Mouse (Mus musculus): ENCODE data around the gene Gprc5c. TPM values are rescaled to one million over a fixed set of nuclear protein-coding genes. Genes with fewer than 3 reads are reported as not detected.
A peak's percentile ranks its signal among the peaks of the same experiment; 100 is the strongest.

Gprc5c gene
- polyA plus RNA-seq, 1 experiment from 2014 or later: 24.9 TPM

DNA sequence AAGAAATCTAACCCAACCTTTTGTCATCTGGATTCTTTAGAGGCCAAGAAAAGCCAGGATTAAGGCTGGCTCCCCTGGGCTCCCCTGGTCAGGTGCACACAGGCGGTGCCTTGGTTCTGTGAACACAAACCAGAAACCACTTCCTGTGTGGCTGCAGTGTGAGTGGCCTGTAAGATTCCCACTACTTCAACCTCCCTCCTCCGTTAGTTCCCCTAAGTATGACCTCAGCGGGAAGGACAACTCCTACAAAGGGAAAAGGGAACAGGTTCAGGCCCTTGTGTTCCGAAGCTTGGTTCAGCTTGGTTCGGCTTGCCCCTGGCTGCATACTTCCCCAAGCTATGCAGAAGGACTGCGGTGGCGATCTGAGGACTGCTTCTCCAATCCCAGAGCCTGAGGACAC is 32.8 kb upstream of the Gprc5c start:
- ATAC-seq: no peak; the same call in 1 of the 2 replicates
- WGBS (ENCODE audit: insufficient replicate concordance): 51% methylated on average over 7 of the region's 7 CpGs
- H3K4me1 ChIP-seq (ENCODE audit: insufficient read depth): peaks cover 7% of the 10 kb centered on the region

DNA sequence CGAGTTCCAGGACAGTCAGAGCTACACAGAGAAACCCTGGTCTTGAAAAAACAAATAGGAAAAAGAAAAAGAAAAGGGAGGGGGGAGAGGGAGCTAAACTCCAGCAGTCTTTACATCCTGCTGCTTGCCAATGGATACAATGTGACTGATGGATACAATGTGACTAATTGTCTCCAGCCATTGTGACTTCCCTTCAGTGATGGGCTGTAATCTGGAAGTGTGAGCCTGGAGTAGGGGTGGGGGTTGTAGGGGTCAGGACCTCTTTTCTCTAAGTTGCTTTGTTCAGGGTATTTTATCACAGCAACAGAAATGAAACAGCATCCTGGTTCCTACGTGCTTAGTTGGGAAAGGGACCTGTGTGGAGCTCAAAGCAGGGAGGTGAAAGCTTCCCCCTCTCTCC is 31.8 kb upstream of the Gprc5c start:
- no peak for TF ChIP-seq CTCF (IDR thresholded peaks at IDR 0.05; ENCODE audit: low read depth)
- no peak for TF ChIP-seq EP300 (IDR thresholded peaks at IDR 0.05; ENCODE audit: low read depth)
- Histone ChIP-seq H3K27ac (ENCODE audit: low read depth) (no peak overlapping the region), H3K36me3 (replicated peaks; ENCODE audit: insufficient read depth, low read length) (no peaks in the 10 kb centered on the region), H3K27me3 (ENCODE audit: insufficient read depth, low read length) (no peaks in the 10 kb centered on the region), H3K9ac (replicated peaks) (no peak overlapping the region), H3K4me1 (ENCODE audit: insufficient read depth) (peaks cover 7% of the 10 kb centered on the region), H3K9me3 (ENCODE audit: low read length) (no peaks in the 10 kb centered on the region), H3K4me2 (ENCODE audit: low read depth, low read length) (no peak overlapping the region), H3K4me3 (ENCODE audit: low read depth, low read length) (no peak overlapping the region)
- DNase-seq (no peak), ATAC-seq (no peak)
- 73% methylated on average over 2 of the region's 2 CpGs for WGBS (ENCODE audit: insufficient replicate concordance)

More for the DNA sequence above, 32.8 kb upstream of the Gprc5c start:
- TF ChIP-seq CTCF (IDR thresholded peaks at IDR 0.05; ENCODE audit: low read depth): no peak
- TF ChIP-seq EP300 (IDR thresholded peaks at IDR 0.05; ENCODE audit: low read depth): no peak
- Histone ChIP-seq H3K4me2 (ENCODE audit: low read depth, low read length) (no peak overlapping the region), H3K27ac (ENCODE audit: low read depth) (no peak overlapping the region), H3K9me3 (ENCODE audit: low read length) (no peaks in the 10 kb centered on the region), H3K4me3 (ENCODE audit: low read depth, low read length) (no peak overlapping the region), H3K36me3 (replicated peaks; ENCODE audit: insufficient read depth, low read length) (no peaks in the 10 kb centered on the region), H3K9ac (replicated peaks) (no peak overlapping the region), H3K27me3 (ENCODE audit: insufficient read depth, low read length) (no peaks in the 10 kb centered on the region)
- DNase-seq: no peak

DNA sequence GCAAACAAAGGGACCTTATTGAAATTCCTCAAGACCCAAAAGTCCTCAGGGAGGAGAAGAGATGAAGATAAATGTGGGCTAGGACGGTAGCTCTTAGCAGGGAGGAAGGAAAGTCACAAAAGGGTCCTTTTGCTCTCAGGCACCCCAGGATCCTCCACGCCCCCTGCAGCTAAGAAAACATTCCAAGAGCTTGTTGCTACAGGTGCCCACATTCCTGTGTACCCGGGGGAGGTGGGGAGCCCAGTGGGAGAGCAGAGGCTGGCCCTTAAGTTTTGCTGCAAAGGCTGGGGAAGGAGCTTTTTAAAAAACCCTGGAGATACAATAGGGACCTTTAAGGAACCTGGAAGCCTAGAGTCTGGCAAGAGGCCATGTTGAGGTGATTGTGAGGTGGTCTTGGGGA is 30.5 kb upstream of the Gprc5c start:
- WGBS (ENCODE audit: insufficient replicate concordance): 51% methylated on average over 3 of the region's 3 CpGs
- Histone ChIP-seq H3K9ac (replicated peaks) (no peak overlapping the region), H3K9me3 (ENCODE audit: low read length) (no peaks in the 10 kb centered on the region), H3K4me2 (ENCODE audit: low read depth, low read length) (no peak overlapping the region), H3K4me1 (ENCODE audit: insufficient read depth) (peaks cover 7% of the 10 kb centered on the region), H3K36me3 (replicated peaks; ENCODE audit: insufficient read depth, low read length) (no peaks in the 10 kb centered on the region), H3K27ac (ENCODE audit: low read depth) (no peak overlapping the region), H3K27me3 (ENCODE audit: insufficient read depth, low read length) (no peaks in the 10 kb centered on the region), H3K4me3 (ENCODE audit: low read depth, low read length) (no peak overlapping the region)
- DNase-seq (no peak), ATAC-seq (no peak)
- TF ChIP-seq EP300 (IDR thresholded peaks at IDR 0.05; ENCODE audit: low read depth): no peak
- no peak for TF ChIP-seq CTCF (IDR thresholded peaks at IDR 0.05; ENCODE audit: low read depth)

DNA sequence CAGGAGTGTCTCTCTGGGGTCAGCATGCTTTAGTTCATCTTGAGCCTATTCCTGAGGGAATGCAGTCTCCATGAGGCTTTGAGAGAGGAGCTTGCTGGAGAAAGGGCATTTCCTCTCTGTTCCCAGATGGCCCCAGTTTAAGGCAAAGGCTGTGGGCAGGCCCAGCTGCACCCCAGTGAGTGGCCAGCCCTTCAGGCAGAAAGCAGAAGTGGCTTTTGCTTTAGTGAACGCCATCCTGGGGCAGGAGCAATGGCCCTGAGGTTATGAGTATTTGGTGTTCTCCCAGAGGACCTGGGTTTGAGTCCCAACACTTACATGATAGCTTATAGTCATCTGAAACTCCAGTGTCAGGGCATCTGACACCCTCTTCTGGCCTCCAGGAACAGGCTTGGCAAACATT is 29.6 kb upstream of the Gprc5c start:
- ATAC-seq: no peak
- WGBS (ENCODE audit: insufficient replicate concordance): 39% methylated on average over 1 of the region's 1 CpGs
- H3K9ac ChIP-seq (replicated peaks): no peak overlapping the region
- no peaks in the 10 kb centered on the region for H3K36me3 ChIP-seq (replicated peaks; ENCODE audit: insufficient read depth, low read length)
- no peak overlapping the region for H3K4me3 ChIP-seq (ENCODE audit: low read depth, low read length)
- DNase-seq: no peak
- no peaks in the 10 kb centered on the region for H3K27me3 ChIP-seq (ENCODE audit: insufficient read depth, low read length)
- TF ChIP-seq EP300 (IDR thresholded peaks at IDR 0.05; ENCODE audit: low read depth) (no peak), CTCF (IDR thresholded peaks at IDR 0.05; ENCODE audit: low read depth) (no peak)
- no peaks in the 10 kb centered on the region for H3K9me3 ChIP-seq (ENCODE audit: low read length)
- H3K4me2 ChIP-seq (ENCODE audit: low read depth, low read length): no peak overlapping the region
- no peak overlapping the region; the same call in 1 of the 2 replicates for H3K27ac ChIP-seq (ENCODE audit: low read depth)
- peaks cover 7% of the 10 kb centered on the region for H3K4me1 ChIP-seq (ENCODE audit: insufficient read depth)

DNA sequence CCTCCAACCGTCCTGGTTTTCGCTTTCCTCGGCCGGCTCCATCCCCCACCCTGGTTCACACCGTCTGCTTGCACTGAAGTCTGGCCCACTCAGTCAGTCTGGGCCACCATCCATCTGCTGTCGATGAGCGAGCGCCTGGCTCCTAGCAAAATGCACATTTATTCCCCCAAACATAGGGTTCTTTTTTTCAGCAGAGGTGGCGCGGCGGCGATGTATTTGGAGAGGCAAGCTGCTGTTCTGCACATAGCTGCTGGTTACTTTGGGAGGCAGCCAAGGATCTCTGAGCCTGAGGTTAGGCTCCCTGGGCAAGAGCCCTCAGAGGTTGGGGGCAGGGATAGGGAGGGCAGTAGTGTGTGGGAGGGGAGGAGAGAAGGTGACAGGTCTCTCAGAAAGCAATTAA is 28.2 kb upstream of the Gprc5c start:
- no peak overlapping the region for H3K9ac ChIP-seq (replicated peaks)
- no peak overlapping the region for H3K4me3 ChIP-seq (ENCODE audit: low read depth, low read length)
- ATAC-seq (peak; percentile 45; the same call in 1 of the 2 replicates), DNase-seq (peak; percentile 60)
- H3K9me3 ChIP-seq (ENCODE audit: low read length): no peaks in the 10 kb centered on the region
- WGBS (ENCODE audit: insufficient replicate concordance): 75% methylated on average over 12 of the region's 12 CpGs
- no peak overlapping the region for H3K4me2 ChIP-seq (ENCODE audit: low read depth, low read length)
- no peak overlapping the region for H3K27ac ChIP-seq (ENCODE audit: low read depth)
- peaks cover 7% of the 10 kb centered on the region for H3K4me1 ChIP-seq (ENCODE audit: insufficient read depth)
- H3K36me3 ChIP-seq (replicated peaks; ENCODE audit: insufficient read depth, low read length): no peaks in the 10 kb centered on the region
- TF ChIP-seq CTCF (IDR thresholded peaks at IDR 0.05; ENCODE audit: low read depth) (no peak), EP300 (IDR thresholded peaks at IDR 0.05; ENCODE audit: low read depth) (no peak)
- no peaks in the 10 kb centered on the region for H3K27me3 ChIP-seq (ENCODE audit: insufficient read depth, low read length)

DNA sequence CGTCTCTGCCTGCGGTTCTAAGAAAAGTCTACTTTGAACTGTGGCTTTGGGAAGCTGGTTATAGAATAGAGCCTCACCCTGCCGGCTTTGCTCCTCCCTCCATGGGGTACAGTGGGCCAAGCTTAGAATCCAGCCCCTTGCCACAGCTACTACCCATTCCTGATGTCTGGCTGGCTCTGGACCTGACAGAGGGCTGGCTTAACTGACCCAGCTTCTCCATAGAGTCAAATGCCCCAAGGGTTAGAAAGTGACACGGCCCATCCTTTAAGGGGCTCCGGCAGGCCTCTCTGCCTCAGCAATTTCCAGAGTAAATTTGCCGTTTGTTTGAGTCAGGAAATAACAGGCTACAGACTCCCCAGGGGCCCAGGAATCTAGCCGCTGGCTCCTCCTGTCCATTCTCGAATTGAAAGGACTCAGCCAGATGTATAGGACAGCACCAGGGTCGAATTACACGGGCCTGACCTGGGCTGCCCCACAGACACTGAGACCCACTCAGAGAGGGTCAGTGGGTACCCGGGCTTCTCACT is 27.7 kb upstream of the Gprc5c start:
- Histone ChIP-seq H3K9me3 (ENCODE audit: low read length) (no peaks in the 10 kb centered on the region), H3K36me3 (replicated peaks; ENCODE audit: insufficient read depth, low read length) (no peaks in the 10 kb centered on the region), H3K27me3 (ENCODE audit: insufficient read depth, low read length) (no peaks in the 10 kb centered on the region), H3K4me2 (ENCODE audit: low read depth, low read length) (no peak overlapping the region), H3K27ac (ENCODE audit: low read depth) (no peak overlapping the region), H3K4me3 (ENCODE audit: low read depth, low read length) (no peak overlapping the region), H3K9ac (replicated peaks) (peak overlapping the region; percentile 30; the same call in 1 of the 2 replicates), H3K4me1 (ENCODE audit: insufficient read depth) (peaks cover 7% of the 10 kb centered on the region)
- ATAC-seq (no peak), DNase-seq (no peak)
- 48% methylated on average over 11 of the region's 11 CpGs for WGBS (ENCODE audit: insufficient replicate concordance)
- TF ChIP-seq EP300 (IDR thresholded peaks at IDR 0.05; ENCODE audit: low read depth) (no peak), CTCF (IDR thresholded peaks at IDR 0.05; ENCODE audit: low read depth) (no peak)

All from liver, postnatal 0 days (tissue).